ENCODE assay signal across 15 mouse cellular contexts in genomic region chr1:132964691-132965090, GRCm38 (mm10).
"Had no signal": no experiment of that assay in that cellular context is flagged by ENCODE, and none has a peak within 500 bp of the region (broad histone marks: within the 10 kb centered on the region; RNA-seq: fewer than 3 reads in every experiment).

No protein-coding gene starts in this region.

- DNase-seq: retina, postnatal 1 day; right cerebral cortex, adult 18-20 months; right cerebral cortex, postnatal 25 days; right cerebral cortex, postnatal 4 days; spleen, adult 18-20 months; thymus, adult 18-20 months; thymus, adult 2 months; thymus, postnatal 14 days; thymus, postnatal 25 days; thymus, postnatal 36 days; thymus, postnatal 4 days had no signal

- H3K4me1 ChIP-seq: neural tube, embryonic 15.5 days; stomach, embryonic 15.5 days had no signal

- H3K27ac ChIP-seq: neural tube, embryonic 13.5 days; neural tube, embryonic 15.5 days; stomach, embryonic 15.5 days; stomach, postnatal 0 days had no signal

- H3K27me3 ChIP-seq: neural tube, embryonic 13.5 days; neural tube, embryonic 15.5 days; stomach, embryonic 15.5 days had no signal

- H3K4me3 ChIP-seq: neural tube, embryonic 13.5 days; neural tube, embryonic 15.5 days; stomach, embryonic 15.5 days had no signal

- H3K9ac ChIP-seq: neural tube, embryonic 13.5 days; neural tube, embryonic 15.5 days; stomach, embryonic 15.5 days had no signal

- H3K9me3 ChIP-seq: neural tube, embryonic 13.5 days; neural tube, embryonic 15.5 days; stomach, embryonic 15.5 days had no signal

- H3K36me3 ChIP-seq: neural tube, embryonic 13.5 days; neural tube, embryonic 15.5 days; stomach, embryonic 15.5 days had no signal

- H3K4me2 ChIP-seq: neural tube, embryonic 13.5 days; neural tube, embryonic 15.5 days; stomach, embryonic 15.5 days had no signal
